Mouse (Mus musculus) stomach, embryonic 15.5 days (tissue): ENCODE data around the gene Galnt4. TPM values are rescaled to one million over a fixed set of nuclear protein-coding genes. Genes with fewer than 3 reads are reported as not detected.

Source experiments
- polyA plus RNA-seq: library from polyadenylated mRNA; unstranded; fragments of >200 nt; fragmentation: Nextera tagmentation; extraction: Ambion mirVana; gene quantifications from 2 replicates; pipeline ENCODE4 v1.2.1, GENCODE M21; 2015

Gene Galnt4
- polyA plus RNA-seq, 1 experiment from 2014 or later = 26.2 TPM

Other genes with a start within 250 kb of the Galnt4 start
- 142 and 153 TPM in 2 replicates for gene Atp2b1, start 193.8 kb upstream of the Galnt4 start, polyA plus RNA-seq
- gene Poc1b, start 1.1 kb upstream of the Galnt4 start, polyA plus RNA-seq = 17.7 and 21.6 TPM in 2 replicates
- gene Phxr2, start 18.2 kb downstream of the Galnt4 start, polyA plus RNA-seq = not detected in 2 replicates
- gene Dusp6, start 155.1 kb downstream of the Galnt4 start, polyA plus RNA-seq = 35.3 and 36.3 TPM in 2 replicates